Mouse (Mus musculus): ENCODE results near the gene Spem1.

GRCm38 (mm10) chr11:69816520-69816919 is 5.5 kb downstream of the Spem1 start:
- TF ChIP-seq ZC3H11A (IDR thresholded peaks at IDR 0.05; ENCODE audit: borderline replicate concordance, low read depth, low read length): no peak
- TF ChIP-seq ZNF384 (IDR thresholded peaks at IDR 0.05; ENCODE audit: low read depth, low read length): no peak
- TF ChIP-seq MAFK (IDR thresholded peaks at IDR 0.05; ENCODE audit: insufficient read depth, low read depth, low read length): no peak
- TF ChIP-seq HCFC1 (IDR thresholded peaks at IDR 0.05; ENCODE audit: borderline replicate concordance, insufficient read depth, low read length): no peak
- TF ChIP-seq CHD2 (IDR thresholded peaks at IDR 0.05; ENCODE audit: low read depth, low read length): no peak
